ENCODE assay signal across 27 mouse cellular contexts in the genomic region with DNA sequence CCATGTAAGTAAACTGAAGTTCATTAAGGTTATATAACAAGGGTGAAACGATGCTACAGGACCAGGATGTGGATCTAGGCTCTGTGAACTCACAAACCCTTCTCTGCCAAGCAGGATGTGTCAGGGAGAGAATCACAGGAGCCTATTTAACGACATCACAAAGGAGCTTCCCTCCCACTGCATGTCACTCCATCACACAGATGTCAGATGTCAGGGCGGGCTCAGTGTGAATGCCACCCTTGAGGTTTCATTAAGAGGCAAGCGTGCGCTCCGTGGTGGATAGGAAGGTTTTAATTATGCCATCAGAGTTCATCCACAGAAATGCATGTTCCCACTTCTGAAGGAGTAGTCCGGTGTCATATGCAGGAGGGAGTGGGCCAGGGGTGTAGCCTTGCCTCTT.
"Had no signal": no experiment of that assay in that cellular context is flagged by ENCODE, and none has a peak within 500 bp of the region (broad histone marks: within the 10 kb centered on the region; RNA-seq: fewer than 3 reads in every experiment).

No protein-coding gene starts in this region.

- H3K9me3 ChIP-seq: heart, embryonic 10.5 days; heart, embryonic 12.5 days; hindbrain, embryonic 10.5 days; hindbrain, embryonic 12.5 days; intestine, embryonic 15.5 days; limb, embryonic 10.5 days; limb, embryonic 12.5 days; liver, embryonic 13.5 days; liver, embryonic 15.5 days had no signal

- H3K4me3 ChIP-seq: heart, embryonic 10.5 days; heart, embryonic 12.5 days; hindbrain, embryonic 10.5 days; hindbrain, embryonic 12.5 days; intestine, embryonic 15.5 days; layer of hippocampus, adult 2 months; left cerebral cortex, adult 2 months; limb, embryonic 10.5 days; limb, embryonic 12.5 days; liver, embryonic 13.5 days; liver, embryonic 15.5 days had no signal

- H3K4me1 ChIP-seq: liver, embryonic 13.5 days; liver, embryonic 15.5 days had no signal

- H3K4me2 ChIP-seq: heart, embryonic 12.5 days; hindbrain, embryonic 12.5 days; hindbrain, embryonic 14.5 days; intestine, embryonic 15.5 days; limb, embryonic 12.5 days; liver, embryonic 11.5 days; liver, embryonic 13.5 days; liver, embryonic 15.5 days had no signal

- ATAC-seq: hindbrain, embryonic 16.5 days; inflammation-experienced regulatory T-cells, adult 6 months; intestine, embryonic 15.5 days; intestine, postnatal 0 days; liver, postnatal 0 days had no signal

- H3K27ac ChIP-seq: heart, embryonic 10.5 days; hindbrain, embryonic 10.5 days; hindbrain, embryonic 12.5 days; hindbrain, embryonic 14.5 days; intestine, embryonic 15.5 days; layer of hippocampus, adult 2 months; left cerebral cortex, adult 2 months; limb, embryonic 10.5 days; limb, embryonic 12.5 days; liver, embryonic 13.5 days; liver, embryonic 15.5 days had no signal

- DNase-seq: gastrocnemius, postnatal 14 days; heart, adult 18-20 months; heart, postnatal 10 days; heart, postnatal 4 days; kidney, adult 18-20 months; kidney, adult 8-10 months; kidney, postnatal 10 days; kidney, postnatal 25 days; kidney, postnatal 4 days; liver; liver, embryonic 13.5 days; liver, postnatal 0 days had no signal

- H3K9ac ChIP-seq: heart, embryonic 12.5 days; hindbrain, embryonic 12.5 days; hindbrain, embryonic 14.5 days; intestine, embryonic 15.5 days; limb, embryonic 12.5 days; liver, embryonic 13.5 days; liver, embryonic 15.5 days; liver, postnatal 0 days had no signal

- H3K27me3 ChIP-seq: intestine, embryonic 15.5 days; limb, embryonic 12.5 days; liver, embryonic 13.5 days; liver, embryonic 15.5 days had no signal

- H3K36me3 ChIP-seq: heart, embryonic 10.5 days; heart, embryonic 12.5 days; hindbrain, embryonic 10.5 days; hindbrain, embryonic 12.5 days; intestine, embryonic 15.5 days; limb, embryonic 10.5 days; limb, embryonic 12.5 days; liver, embryonic 13.5 days; liver, embryonic 15.5 days had no signal
